In genomic region chr13:83072073-83072472, GRCm38 (mm10) we compare ENCODE assay signal across 14 mouse cellular contexts.
"Had no signal": no experiment of that assay in that cellular context is flagged by ENCODE, and none has a peak within 500 bp of the region (broad histone marks: within the 10 kb centered on the region; RNA-seq: fewer than 3 reads in every experiment).

No protein-coding gene starts in this region.

- H3K4me2 ChIP-seq: limb, embryonic 12.5 days; liver, embryonic 13.5 days; neural tube, embryonic 15.5 days had no signal

- DNase-seq: kidney, adult 8-10 months; kidney, postnatal 25 days; liver; liver, embryonic 13.5 days; liver, postnatal 0 days; midbrain, embryonic 14.5 days; thymus, postnatal 4 days had no signal

- H3K9me3 ChIP-seq: limb, embryonic 12.5 days; liver, embryonic 13.5 days; midbrain, embryonic 10.5 days; neural tube, embryonic 15.5 days had no signal

- H3K4me3 ChIP-seq: left cerebral cortex, adult 2 months; limb, embryonic 12.5 days; liver, embryonic 13.5 days; midbrain, embryonic 10.5 days; myocyte; neural tube, embryonic 15.5 days had no signal

- H3K27ac ChIP-seq: left cerebral cortex, adult 2 months; limb, embryonic 12.5 days; liver, embryonic 13.5 days; midbrain, embryonic 10.5 days; neural tube, embryonic 15.5 days; stomach, postnatal 0 days had no signal

- H3K9ac ChIP-seq: limb, embryonic 12.5 days; liver, embryonic 13.5 days; liver, postnatal 0 days; neural tube, embryonic 15.5 days had no signal

- ATAC-seq: intestine, postnatal 0 days; liver, postnatal 0 days had no signal

- H3K36me3 ChIP-seq: limb, embryonic 12.5 days; liver, embryonic 13.5 days; midbrain, embryonic 10.5 days; neural tube, embryonic 15.5 days had no signal

- H3K27me3 ChIP-seq: limb, embryonic 12.5 days; liver, embryonic 13.5 days; neural tube, embryonic 15.5 days had no signal

- H3K4me1 ChIP-seq: limb, embryonic 12.5 days; liver, embryonic 13.5 days; neural tube, embryonic 15.5 days had no signal
